Mouse (Mus musculus) 3134 (cell line): ENCODE results near the gene Prf1.

Experiments used
- DNase-seq: peaks from one replicate; pipeline ENCODE4 v3.0.0-alpha.2; 2011; ENCODE audit warnings: low spot score; ENCODE audit not compliant: insufficient read length; ENCODE audit errors: extremely low read depth

Gene Prf1

DNA sequence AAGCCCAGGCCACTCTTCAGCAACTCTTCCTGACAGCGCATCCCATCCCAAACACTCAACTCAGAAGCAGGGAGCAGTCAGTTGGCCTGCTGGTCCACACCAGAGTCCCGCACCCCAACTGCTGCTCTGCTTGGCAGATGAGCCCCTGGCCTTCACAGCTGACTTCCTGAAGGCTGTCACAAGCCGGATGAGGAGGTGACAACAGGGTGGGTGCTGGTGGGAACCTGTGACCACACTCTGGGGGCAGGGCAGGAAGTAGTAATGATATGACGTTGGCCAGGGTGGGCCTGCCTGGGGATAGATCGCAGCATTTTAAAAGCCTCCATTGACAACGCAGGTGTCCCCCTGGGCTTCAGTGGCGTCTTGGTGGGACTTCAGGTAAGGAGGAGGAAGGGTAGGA, at the start of gene Prf1:
TSS of gene Prf1 (plus strand) at position 357 of the 400 bp plus-strand sequence.
- DNase-seq = no peak

DNA sequence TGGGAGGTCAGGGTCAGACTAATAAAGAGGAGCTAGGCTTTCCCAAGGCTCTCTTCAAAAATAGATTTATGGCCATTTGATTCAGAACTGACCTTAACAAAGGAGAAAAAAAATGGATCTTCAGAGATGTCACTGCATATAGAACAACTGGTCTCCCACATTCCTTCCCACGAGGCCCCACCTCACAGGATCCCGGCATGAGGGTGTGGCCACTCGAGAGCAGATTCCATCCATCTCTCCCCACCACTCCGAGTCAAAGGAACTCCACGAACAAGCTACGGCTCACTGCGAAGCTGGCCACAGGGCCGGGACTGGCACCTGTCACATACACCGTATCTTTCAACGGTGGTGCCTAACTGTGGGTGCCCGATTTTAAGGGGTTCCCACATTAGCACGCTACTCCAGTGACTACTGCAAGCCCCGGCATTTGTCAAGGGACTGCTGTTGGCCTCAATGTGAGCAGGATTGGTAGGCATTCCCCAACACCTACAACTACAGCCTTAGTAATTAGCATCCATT, 49.0 kb upstream of the Prf1 start:
- DNase-seq = no peak

DNA sequence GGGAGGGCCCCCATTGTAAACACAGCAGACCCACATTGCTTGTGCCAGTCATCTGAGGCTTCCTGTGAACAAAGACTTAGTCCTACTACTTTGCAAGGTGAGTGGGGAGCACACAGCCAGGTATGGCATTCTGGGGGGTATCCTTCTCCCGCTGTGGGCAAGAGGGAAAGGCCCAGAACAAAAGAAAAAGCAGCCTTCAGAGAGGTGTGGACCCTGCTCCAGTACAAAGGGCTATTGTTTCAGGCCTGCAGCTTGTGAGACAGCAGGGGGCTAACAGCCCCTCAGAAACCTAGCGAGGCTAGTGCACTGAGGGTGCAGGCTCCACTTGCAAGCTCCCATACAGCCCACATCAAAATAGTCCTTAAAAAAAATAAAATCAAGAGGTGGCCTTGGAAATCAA, 47.7 kb upstream of the Prf1 start:
- DNase-seq = no peak

DNA sequence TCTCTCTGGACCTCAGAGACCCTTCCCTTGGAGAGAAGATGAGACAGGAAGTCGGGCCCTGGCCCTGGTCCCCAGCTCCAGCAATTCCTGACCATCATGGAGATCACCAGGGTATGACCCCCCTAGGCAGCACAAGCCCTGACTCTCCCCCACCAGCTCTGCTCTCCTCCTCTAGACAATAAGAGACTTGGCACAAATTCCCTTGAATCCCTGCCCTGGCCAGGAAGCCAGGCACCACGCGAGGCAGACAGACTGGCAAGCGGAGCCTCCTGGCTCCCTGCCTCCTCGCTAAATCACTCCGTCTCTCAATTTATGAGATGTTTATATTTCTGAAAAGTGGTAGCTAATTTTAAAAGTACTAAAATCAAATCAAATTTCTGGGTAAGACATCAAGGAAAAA, 42.9 kb upstream of the Prf1 start:
- DNase-seq = no peak

GRCm38 (mm10) chr10:61255190-61255589, 42.4 kb upstream of the Prf1 start:
- DNase-seq = no peak

DNA sequence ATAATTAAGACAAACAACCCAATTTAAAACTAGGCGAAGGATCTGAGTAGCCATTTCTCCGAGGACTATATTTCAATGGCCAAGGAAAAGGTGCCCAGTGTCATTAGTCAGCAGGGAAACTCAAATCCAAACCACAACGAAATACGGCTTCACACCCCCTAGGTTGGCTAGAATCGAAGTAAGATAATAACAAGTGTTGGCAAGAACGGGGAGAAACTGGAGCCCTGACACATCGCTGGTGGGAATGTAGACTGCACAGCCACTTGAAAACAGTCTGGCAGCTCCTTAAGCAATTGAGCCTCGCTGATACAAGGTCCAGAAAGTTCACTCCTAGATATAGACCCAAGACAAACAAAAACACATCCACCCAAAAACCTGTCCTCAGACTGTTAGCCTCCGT, 41.0 kb upstream of the Prf1 start:
- DNase-seq = no peak

DNA sequence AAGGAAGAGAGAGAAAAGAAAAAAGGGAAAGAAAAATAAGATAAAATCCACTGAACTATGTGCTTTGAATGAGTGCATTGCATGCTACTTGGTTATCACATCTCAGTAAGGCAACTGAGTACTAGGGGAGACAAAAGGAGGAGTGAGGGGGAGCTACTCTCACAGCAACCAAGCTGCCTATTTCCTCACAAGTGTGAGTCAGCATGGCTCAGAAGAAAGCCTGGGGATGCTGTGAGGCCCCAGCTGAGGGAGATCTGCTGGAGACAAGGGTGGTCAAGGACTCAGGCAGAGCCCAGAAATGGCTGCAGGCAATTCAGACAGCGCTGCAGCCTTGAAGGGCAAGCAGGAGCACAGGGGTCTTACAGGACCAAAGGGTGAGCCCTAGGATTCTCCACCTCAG, 39.5 kb upstream of the Prf1 start:
- DNase-seq = no peak

GRCm38 (mm10) chr10:61261229-61262156, 36.1 kb upstream of the Prf1 start:
- no peak for DNase-seq

DNA sequence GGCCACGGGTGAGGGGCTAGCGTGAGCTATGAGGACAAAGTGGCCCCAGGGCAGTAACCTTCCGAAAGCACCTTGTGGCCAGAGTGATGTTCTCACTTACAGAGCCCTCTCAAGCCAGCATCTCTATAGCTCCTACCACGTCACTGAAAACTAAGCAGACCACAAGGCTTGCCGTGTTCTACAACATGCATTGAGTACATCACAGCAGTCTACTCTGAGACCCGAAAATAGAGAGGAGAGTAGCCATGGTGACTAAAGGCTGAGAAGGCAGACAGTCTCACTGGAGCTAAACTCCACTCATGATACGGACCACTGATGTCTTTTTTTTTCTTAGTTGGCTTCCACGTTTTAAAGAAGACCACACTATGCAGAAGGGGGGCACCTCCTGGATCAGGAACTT, 34.0 kb upstream of the Prf1 start:
- DNase-seq = no peak

GRCm38 (mm10) chr10:61267378-61267777, 30.3 kb upstream of the Prf1 start:
- DNase-seq = no peak

- DNase-seq = peak; percentile 84
These were observed 25.5 kb upstream of the Prf1 start for GRCm38 (mm10) chr10:61272089-61272626.

- no peak for DNase-seq
These were observed 25.0 kb upstream of the Prf1 start for GRCm38 (mm10) chr10:61272631-61273030.

DNA sequence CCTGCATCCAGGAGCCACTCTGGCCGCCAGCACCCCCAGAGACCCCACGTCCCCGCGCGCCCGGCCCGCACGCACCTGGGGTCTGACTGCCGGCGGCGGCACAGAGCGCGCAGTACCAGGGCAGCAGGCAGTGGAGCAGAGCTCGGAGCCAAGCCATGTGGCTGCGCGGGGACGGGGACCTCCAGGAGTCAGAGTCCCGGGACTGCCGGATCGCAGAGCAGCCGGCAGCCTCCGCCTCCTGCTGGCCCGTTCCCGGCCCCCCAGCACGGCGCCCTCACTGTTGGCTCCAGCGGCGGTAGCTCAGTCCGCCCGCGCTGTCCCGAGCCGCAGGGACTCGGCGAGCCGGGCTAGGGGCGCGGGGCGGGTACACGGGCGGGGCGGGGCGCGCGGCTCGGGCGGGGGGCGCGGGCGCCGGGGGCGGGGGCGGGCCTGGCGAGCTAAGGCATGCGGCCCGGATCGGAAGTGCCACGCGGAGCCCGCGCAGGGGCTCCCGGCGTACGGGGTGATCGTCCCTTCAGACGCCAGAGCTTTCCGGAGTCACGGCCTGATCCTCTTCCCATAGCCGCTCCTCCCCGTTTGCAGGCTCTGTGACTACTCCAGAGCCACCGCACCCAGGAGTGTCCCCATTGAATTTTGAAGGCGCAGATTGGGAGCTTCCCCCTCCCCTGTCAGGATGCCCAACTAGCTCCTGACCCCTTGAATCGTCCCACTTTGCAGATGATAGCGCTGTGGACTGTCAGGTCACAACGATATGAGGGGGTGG, 24.4 kb upstream of the Prf1 start, which contains the start of gene Adamts14:
TSS of gene Adamts14 (minus strand) at position 358 of the 763 bp plus-strand sequence.
- peak; percentile 62 for DNase-seq

DNA sequence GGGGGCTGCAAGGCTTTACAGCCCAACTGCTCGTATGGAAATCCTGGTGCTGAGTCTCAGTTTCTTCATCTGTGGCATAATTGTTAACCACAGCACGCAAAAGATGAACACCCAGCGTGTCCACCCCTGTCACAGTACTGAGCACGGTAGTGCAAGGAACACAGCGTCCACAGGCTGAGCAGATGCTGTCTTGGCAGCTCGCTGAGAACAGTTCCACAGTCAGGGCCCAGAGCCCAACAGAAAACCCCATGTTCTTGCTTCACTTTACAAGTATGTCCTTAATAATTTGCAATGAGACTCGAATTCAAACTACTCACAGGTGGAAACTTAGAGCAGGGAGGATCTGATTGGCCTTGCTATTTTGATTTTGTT, 23.8 kb upstream of the Prf1 start:
- no peak for DNase-seq

GRCm38 (mm10) chr10:61274532-61274931, 23.1 kb upstream of the Prf1 start:
- peak; percentile 28 for DNase-seq

DNA sequence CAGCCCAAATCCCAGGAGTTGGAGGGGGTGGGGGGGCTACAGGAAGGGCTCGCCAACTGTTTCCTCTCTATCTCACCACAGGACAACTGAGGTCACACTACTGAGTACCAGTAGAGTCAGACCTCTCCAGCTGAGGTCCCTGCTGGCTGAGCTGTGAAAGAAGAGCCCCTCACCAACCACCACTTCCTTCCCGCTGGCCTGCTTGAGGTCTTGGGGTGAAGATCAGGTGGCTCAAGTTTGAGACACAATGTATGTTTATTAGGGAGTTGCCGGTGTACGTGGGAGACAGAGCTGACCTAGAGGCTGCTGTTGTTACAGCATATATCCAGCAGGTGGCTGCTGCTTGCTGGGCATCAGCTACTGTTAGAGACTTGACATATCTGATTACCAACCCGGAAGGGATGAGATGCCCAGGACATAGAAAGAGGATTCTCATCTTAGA, 21.9 kb upstream of the Prf1 start:
- peak; percentile 55 for DNase-seq

DNA sequence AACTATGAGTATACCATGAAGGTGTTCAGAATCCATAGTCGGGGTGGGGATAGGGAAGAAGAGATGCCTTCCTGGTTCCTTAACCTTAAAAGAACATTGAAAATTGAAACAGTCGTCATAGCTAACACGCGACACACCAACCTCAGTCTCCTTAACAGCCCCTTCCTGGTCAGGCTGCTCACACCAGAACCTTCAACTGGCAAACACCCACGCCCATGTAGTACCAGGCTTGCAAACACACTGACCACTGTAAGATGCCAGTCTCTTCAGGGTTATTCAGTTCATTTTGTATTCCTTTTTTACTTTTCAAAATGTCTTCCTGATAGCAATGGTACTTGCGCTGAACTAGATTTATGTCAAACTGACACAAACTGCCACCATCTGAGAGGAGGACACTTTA, 20.6 kb upstream of the Prf1 start:
- no peak for DNase-seq

- peak; percentile 87 for DNase-seq
These were observed 19.5 kb upstream of the Prf1 start for GRCm38 (mm10) chr10:61277918-61278674.

- DNase-seq = no peak
These were observed 16.5 kb upstream of the Prf1 start for GRCm38 (mm10) chr10:61281115-61281514.

- DNase-seq = no peak
These were observed 13.3 kb upstream of the Prf1 start for GRCm38 (mm10) chr10:61284309-61284708.
